Mouse (Mus musculus): ENCODE measurements at regions not wholly inside any gene's neighbourhood (a gene's known extent, or its start where the extent isn't known, plus 50 kb on each side); places are given as distances from the start of the nearest gene placed in this dataset. TPM values are rescaled to one million over a fixed set of nuclear protein-coding genes. Genes with fewer than 3 reads are reported as not detected.

GRCm38 (mm10) chr1:82168158-82168557 is 64.8 kb upstream of the Gm9747 start:
- no peak overlapping the region for H3K4me3 ChIP-seq (ENCODE audit: low read depth, low read length)
- H3K9me3 ChIP-seq (ENCODE audit: control insufficient read depth, low read length), result no peaks in the 10 kb centered on the region
- H3K27me3 ChIP-seq (ENCODE audit: control insufficient read depth, insufficient read depth, low read length), result no peaks in the 10 kb centered on the region
- DNase-seq (ENCODE audit: low spot score), result no peak
- H3K27ac ChIP-seq (replicated peaks; ENCODE audit: low read depth, low read length), result no peak overlapping the region
- H3K4me1 ChIP-seq (ENCODE audit: control insufficient read depth, insufficient read depth, low read length), result no peaks in the 10 kb centered on the region
- no peaks in the 10 kb centered on the region for H3K36me3 ChIP-seq (ENCODE audit: control insufficient read depth, insufficient read depth, low read length)
- WGBS, result 77% methylated on average over 4 of the region's 4 CpGs
- ATAC-seq (ENCODE audit: insufficient number of reproducible peaks, low FRiP score, low TSS enrichment, low read depth), result no peak
- no peak overlapping the region for H3K4me2 ChIP-seq (ENCODE audit: low read depth, severe bottlenecking)
- no peak overlapping the region for H3K9ac ChIP-seq (ENCODE audit: low read length)

- Histone ChIP-seq H3K9me3 (ENCODE audit: control insufficient read depth, low read length) (no peaks in the 10 kb centered on the region), H3K4me2 (ENCODE audit: low read depth, severe bottlenecking) (no peak overlapping the region), H3K27me3 (ENCODE audit: control insufficient read depth, insufficient read depth, low read length) (no peaks in the 10 kb centered on the region), H3K4me1 (ENCODE audit: control insufficient read depth, insufficient read depth, low read length) (no peaks in the 10 kb centered on the region), H3K36me3 (ENCODE audit: control insufficient read depth, insufficient read depth, low read length) (no peaks in the 10 kb centered on the region), H3K9ac (ENCODE audit: low read length) (no peak overlapping the region), H3K27ac (replicated peaks; ENCODE audit: low read depth, low read length) (no peak overlapping the region), H3K4me3 (ENCODE audit: low read depth, low read length) (no peak overlapping the region)
- 92% methylated on average over 2 of the region's 2 CpGs for WGBS
- ATAC-seq (ENCODE audit: insufficient number of reproducible peaks, low FRiP score, low TSS enrichment, low read depth) (no peak), DNase-seq (ENCODE audit: low spot score) (no peak)
These were observed 64.0 kb upstream of the Gm9747 start for GRCm38 (mm10) chr1:82168949-82169348.

DNA sequence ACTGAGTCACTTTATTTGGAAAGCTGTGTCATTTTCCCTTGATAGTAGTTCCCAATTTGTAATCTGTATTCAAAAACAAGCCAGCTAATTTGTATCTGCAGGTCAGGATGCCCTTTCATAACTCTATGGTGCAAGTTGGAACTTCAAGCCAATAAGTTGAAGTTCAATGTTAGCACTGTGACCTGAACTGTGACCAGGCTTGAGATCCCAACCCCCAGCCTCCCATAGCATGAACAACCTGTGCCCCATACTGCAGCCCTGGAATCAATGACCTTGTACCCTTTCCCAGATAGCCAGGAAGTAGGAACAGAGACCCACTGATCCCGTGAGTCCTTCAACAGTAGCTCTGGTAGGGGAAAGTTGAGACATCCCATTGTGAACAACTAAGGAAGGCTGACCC is 52.5 kb upstream of the Gm9747 start:
- Histone ChIP-seq H3K4me3 (ENCODE audit: low read depth, low read length) (no peak overlapping the region), H3K27me3 (ENCODE audit: control insufficient read depth, insufficient read depth, low read length) (no peaks in the 10 kb centered on the region), H3K36me3 (ENCODE audit: control insufficient read depth, insufficient read depth, low read length) (no peaks in the 10 kb centered on the region), H3K9me3 (ENCODE audit: control insufficient read depth, low read length) (no peaks in the 10 kb centered on the region), H3K4me1 (ENCODE audit: control insufficient read depth, insufficient read depth, low read length) (no peaks in the 10 kb centered on the region), H3K27ac (replicated peaks; ENCODE audit: low read depth, low read length) (no peak overlapping the region), H3K9ac (ENCODE audit: low read length) (no peak overlapping the region), H3K4me2 (ENCODE audit: low read depth, severe bottlenecking) (no peak overlapping the region)
- ATAC-seq (ENCODE audit: insufficient number of reproducible peaks, low FRiP score, low TSS enrichment, low read depth), result no peak
- 61% methylated on average over 1 of the region's 1 CpGs for WGBS
- DNase-seq (ENCODE audit: low spot score), result no peak

Small RNA genes in the stretch of these regions (microRNA-seq; reads per million reads assigned to microRNA genes)
- gene Mir6344, result not detected
